Mouse (Mus musculus) stomach, postnatal 0 days (tissue): ENCODE data around the gene F11. TPM values are rescaled to one million over a fixed set of nuclear protein-coding genes. Genes with fewer than 3 reads are reported as not detected.

Source experiments
- ATAC-seq: fragments of 200-750 bp; cut with Nextera tagmentation; 2 replicates; pipeline ENCODE4 v1.8.0; 2017; ENCODE audit not compliant: low FRiP score, low TSS enrichment
- DNase-seq: peaks from one replicate; pipeline ENCODE4 v3.0.0-alpha.2; 2016; ENCODE audit warnings: low spot score
- H3K27ac ChIP-seq: fragments of 300-500 bp; sonication (generic); replicated peaks from 2 replicates; pipeline ENCODE4 v1.5.1; 2014; ENCODE audit warnings: mild to moderate bottlenecking, control low read depth
- H3K27me3 ChIP-seq: fragments of 300-500 bp; sonication (generic); 2 replicates; pipeline ENCODE4 v1.6.1; 2014; ENCODE audit warnings: low read length; ENCODE audit not compliant: control insufficient read depth, insufficient read depth
- H3K36me3 ChIP-seq: fragments of 300-500 bp; sonication (generic); 2 replicates; pipeline ENCODE4 v1.6.1; 2014; ENCODE audit warnings: low read length, mixed read lengths; ENCODE audit not compliant: control insufficient read depth, insufficient read depth
- H3K4me1 ChIP-seq: fragments of 300-500 bp; sonication (generic); replicated peaks from 2 replicates; pipeline ENCODE4 v1.6.1; 2014; ENCODE audit warnings: antibody characterized with exemption; ENCODE audit not compliant: control insufficient read depth, insufficient read depth
- H3K4me2 ChIP-seq: fragments of 300-500 bp; sonication (generic); replicated peaks from 2 replicates; pipeline ENCODE4 v1.6.1; 2014; ENCODE audit warnings: low read depth, mild to moderate bottlenecking, control low read depth, moderate library complexity
- H3K4me3 ChIP-seq: fragments of 300-500 bp; sonication (generic); 2 replicates; pipeline ENCODE4 v1.5.1; 2014; ENCODE audit warnings: low read depth, low read length, control low read depth
- H3K9ac ChIP-seq: fragments of 300-500 bp; sonication (generic); 2 replicates; pipeline ENCODE4 v1.6.1; 2014; ENCODE audit warnings: mild to moderate bottlenecking, low read length, control low read depth, mixed read lengths
- H3K9me3 ChIP-seq: fragments of 300-500 bp; sonication (generic); 2 replicates; pipeline ENCODE4 v1.6.1; 2016; ENCODE audit warnings: low read length; ENCODE audit not compliant: control insufficient read depth
- CTCF ChIP-seq: IDR thresholded peaks from 2 replicates; pipeline ENCODE4 v1.5.1; 2016; ENCODE audit warnings: antibody characterized with exemption, low read depth, mild to moderate bottlenecking, moderate library complexity
- EP300 ChIP-seq: optimal IDR thresholded peaks from 2 replicates; pipeline ENCODE3; 2016; ENCODE audit warnings: antibody characterized with exemption
- WGBS: fragments of 180-500 bp; shearing (Covaris S2); extraction: QIAGEN DNeasy Blood & Tissue Kit; methylation state at CpG from one replicate; pipeline ENCODE4 v1.1.7; 2014; 5-methylcytosine and 5-hydroxymethylcytosine counted together
- polyA plus RNA-seq: library from polyadenylated mRNA; unstranded; fragments of >200 nt; fragmentation: Nextera tagmentation; extraction: Ambion mirVana; gene quantifications from 2 replicates; pipeline ENCODE4 v1.2.1, GENCODE M21; 2015

F11 gene
- polyA plus RNA-seq, 1 experiment from 2014 or later = 0.05 TPM

GRCm38 (mm10) chr8:45258421-45258820, 3.4 kb downstream of the F11 start:
- Histone ChIP-seq H3K9ac (no peak overlapping the region), H3K36me3 (no peaks in the 10 kb centered on the region), H3K4me3 (no peak overlapping the region), H3K27ac (no peak overlapping the region), H3K9me3 (no peaks in the 10 kb centered on the region), H3K4me2 (no peak overlapping the region), H3K4me1 (no peaks in the 10 kb centered on the region), H3K27me3 (no peaks in the 10 kb centered on the region)
- no peak for ATAC-seq
- 77% methylated on average over 8 of the region's 8 CpGs for WGBS
- TF ChIP-seq CTCF (no peak), EP300 (no peak)
- no peak for DNase-seq

GRCm38 (mm10) chr8:45255040-45255439, 6.8 kb downstream of the F11 start:
- DNase-seq (no peak), ATAC-seq (no peak)
- Histone ChIP-seq H3K4me1 (no peaks in the 10 kb centered on the region), H3K27me3 (no peaks in the 10 kb centered on the region), H3K9me3 (no peaks in the 10 kb centered on the region), H3K27ac (no peak overlapping the region), H3K4me3 (no peak overlapping the region), H3K36me3 (no peaks in the 10 kb centered on the region), H3K9ac (no peak overlapping the region), H3K4me2 (no peak overlapping the region)
- WGBS = 82% methylated on average over 12 of the region's 12 CpGs
- TF ChIP-seq CTCF (no peak), EP300 (no peak)

GRCm38 (mm10) chr8:45254194-45254842, 7.5 kb downstream of the F11 start:
- TF ChIP-seq CTCF = no peak
- H3K9me3 ChIP-seq = no peaks in the 10 kb centered on the region
- DNase-seq (no peak), ATAC-seq (no peak)
- no peak overlapping the region for H3K27ac ChIP-seq
- no peaks in the 10 kb centered on the region for H3K36me3 ChIP-seq
- no peaks in the 10 kb centered on the region for H3K27me3 ChIP-seq
- H3K4me3 ChIP-seq = no peak overlapping the region
- no peak overlapping the region for H3K9ac ChIP-seq
- WGBS = 65% methylated on average over 8 of the region's 8 CpGs
- H3K4me1 ChIP-seq = no peaks in the 10 kb centered on the region
- H3K4me2 ChIP-seq = no peak overlapping the region

GRCm38 (mm10) chr8:45253586-45253985, 8.2 kb downstream of the F11 start:
- no peaks in the 10 kb centered on the region for H3K9me3 ChIP-seq
- H3K4me2 ChIP-seq = no peak overlapping the region
- no peaks in the 10 kb centered on the region for H3K36me3 ChIP-seq
- no peak overlapping the region for H3K4me3 ChIP-seq
- ATAC-seq (no peak), DNase-seq (no peak)
- no peak for TF ChIP-seq EP300
- TF ChIP-seq CTCF = no peak
- no peaks in the 10 kb centered on the region for H3K27me3 ChIP-seq
- no peaks in the 10 kb centered on the region for H3K4me1 ChIP-seq
- 91% methylated on average over 1 of the region's 1 CpGs for WGBS
- no peak overlapping the region for H3K27ac ChIP-seq
- no peak overlapping the region for H3K9ac ChIP-seq

GRCm38 (mm10) chr8:45253111-45253510, 8.7 kb downstream of the F11 start:
- H3K9me3 ChIP-seq = no peaks in the 10 kb centered on the region
- H3K4me1 ChIP-seq = no peaks in the 10 kb centered on the region
- H3K27me3 ChIP-seq = no peaks in the 10 kb centered on the region
- DNase-seq = no peak
- TF ChIP-seq EP300 (no peak), CTCF (no peak)
- no peak overlapping the region for H3K4me3 ChIP-seq
- H3K9ac ChIP-seq = no peak overlapping the region
- 26% methylated on average over 2 of the region's 2 CpGs for WGBS
- no peak for ATAC-seq
- no peak overlapping the region for H3K27ac ChIP-seq
- H3K36me3 ChIP-seq = no peaks in the 10 kb centered on the region
- H3K4me2 ChIP-seq = no peak overlapping the region

GRCm38 (mm10) chr8:45246307-45246706, 15.5 kb downstream of the F11 start:
- H3K4me1 ChIP-seq = no peaks in the 10 kb centered on the region
- no peaks in the 10 kb centered on the region for H3K27me3 ChIP-seq
- no peak overlapping the region for H3K4me3 ChIP-seq
- DNase-seq = no peak
- TF ChIP-seq CTCF = no peak
- no peaks in the 10 kb centered on the region for H3K36me3 ChIP-seq
- H3K27ac ChIP-seq = no peak overlapping the region
- 71% methylated on average over 7 of the region's 7 CpGs for WGBS
- H3K9me3 ChIP-seq = no peaks in the 10 kb centered on the region
- no peak for ATAC-seq
- no peak overlapping the region for H3K9ac ChIP-seq
- no peak overlapping the region for H3K4me2 ChIP-seq
